Mouse (Mus musculus) embryonic stem cell, embryonic (primary cell): ENCODE measurements around the gene Nwd1.

ENCODE experiments used
- CTCF ChIA-PET, 4 experiments: fragments of 300-600 bp in 2 of 4; fragments of 350-600 bp in 2 of 4; sonication (Branson Sonifier 250); formaldehyde crosslinking; loops; one replicate each; lab custom pipeline; 2022; ENCODE audit warnings: inconsistent platforms in 2 of 4; lab: Charles Lee
- POLR2A ChIA-PET, 4 experiments: fragments of 300-600 bp in 2 of 4; fragments of 350-600 bp in 2 of 4; sonication (Branson Sonifier 250); formaldehyde crosslinking; loops; one replicate each; lab custom pipeline; 2022; ENCODE audit warnings: antibody characterized with exemption in 4 of 4, inconsistent platforms in 1 of 4; lab: Charles Lee

Gene Nwd1

GRCm38 (mm10) chr8:72676844-72677243 lies 30.3 kb downstream of the Nwd1 start:
- ChIA-PET POLR2A (interaction anchor here (0.6 to 8.5 kb wide), 15 partner anchors 8 to 366 kb away, joined by 3 to 57 read pairs (median 4); no protein-coding TSS in a partner anchor), CTCF (interaction anchor here in 2 of 4 experiments (0.6 kb wide), 2 partner anchors 93 to 183 kb away, joined by 3 to 4 read pairs; no protein-coding TSS in a partner anchor)

- ChIA-PET CTCF (interaction anchor here in 2 of 4 experiments (0.6 kb wide), 2 partner anchors 93 to 183 kb away, joined by 3 to 4 read pairs; no protein-coding TSS in a partner anchor), POLR2A (interaction anchor here (0.6 to 8.5 kb wide), 19 partner anchors 8 to 366 kb away, joined by 3 to 57 read pairs (median 4); no protein-coding TSS in a partner anchor)
Measured at GRCm38 (mm10) chr8:72677331-72677730, 30.8 kb downstream of the Nwd1 start.

- ChIA-PET POLR2A (interaction anchor here in 3 of 4 experiments (0.5 to 8.5 kb wide), 26 partner anchors 9 to 674 kb away, joined by 3 to 57 read pairs (median 4); partner anchors contain the start of genes Large1 (in 1 of the 3) and Smim7 (in 1 of the 3)), CTCF (interaction anchor here (0.5 to 4.8 kb wide), 53 partner anchors 9 to 929 kb away, joined by 3 to 23 read pairs (median 4); no protein-coding TSS in a partner anchor)
Measured at GRCm38 (mm10) chr8:72680133-72680532, 33.6 kb downstream of the Nwd1 start.

- POLR2A ChIA-PET = interaction anchor here in 3 of 4 experiments (0.6 to 7.1 kb wide), 18 partner anchors 8 to 98 kb away, joined by 3 to 45 read pairs (median 4); partner anchors contain the start of gene Sin3b (in 1 of the 3)
- CTCF ChIA-PET = interaction anchor here in 3 of 4 experiments (0.6 to 4.8 kb wide), 8 partner anchors 22 to 74 kb away, joined by 3 to 23 read pairs (median 6); no protein-coding TSS in a partner anchor
Measured at GRCm38 (mm10) chr8:72682051-72682687, 35.7 kb downstream of the Nwd1 start.

- CTCF ChIA-PET = interaction anchor here in 3 of 4 experiments (0.6 to 4.8 kb wide), 5 partner anchors 18 to 63 kb away, joined by 3 to 23 read pairs (median 7); no protein-coding TSS in a partner anchor
- POLR2A ChIA-PET = interaction anchor here in 3 of 4 experiments (1.0 to 7.1 kb wide), 12 partner anchors 9 to 66 kb away, joined by 3 to 45 read pairs (median 4); partner anchors contain the start of gene Sin3b (in 1 of the 3)
Measured at GRCm38 (mm10) chr8:72683010-72683521, 36.6 kb downstream of the Nwd1 start.

GRCm38 (mm10) chr8:72683572-72684099 lies 37.1 kb downstream of the Nwd1 start:
- ChIA-PET POLR2A (interaction anchor here in 3 of 4 experiments (1.1 to 7.1 kb wide), 9 partner anchors 10 to 66 kb away, joined by 3 to 45 read pairs (median 4); partner anchors contain the start of gene Sin3b (in 1 of the 3)), CTCF (interaction anchor here in 3 of 4 experiments (0.6 to 4.8 kb wide), 4 partner anchors 18 to 204 kb away, joined by 3 to 23 read pairs (median 4); no protein-coding TSS in a partner anchor)

- ChIA-PET CTCF (interaction anchor here in 1 of 4 experiments (0.7 kb wide), 1 partner anchor 202 kb away, joined by 3 read pairs; no protein-coding TSS in a partner anchor), POLR2A (interaction anchor here in 1 of 4 experiments (0.6 kb wide), 1 partner anchor 161 kb away, joined by 5 read pairs; no protein-coding TSS in a partner anchor)
Measured at GRCm38 (mm10) chr8:72698349-72698926, 51.9 kb downstream of the Nwd1 start.

- ChIA-PET CTCF (no interaction called here), POLR2A (no interaction called here)
Measured at GRCm38 (mm10) chr8:72712569-72712968, 66.1 kb downstream of the Nwd1 start.

GRCm38 (mm10) chr8:72716594-72716993 lies 70.1 kb downstream of the Nwd1 start:
- ChIA-PET POLR2A (interaction anchor here in 1 of 4 experiments (1.0 kb wide), 1 partner anchor 9 kb away, joined by 3 read pairs; no protein-coding TSS in a partner anchor), CTCF (interaction anchor here in 1 of 4 experiments (1.8 kb wide), 1 partner anchor 37 kb away, joined by 7 read pairs; no protein-coding TSS in a partner anchor)

GRCm38 (mm10) chr8:72720541-72720940 lies 74.0 kb downstream of the Nwd1 start:
- ChIA-PET CTCF (interaction anchor here in 1 of 4 experiments (0.7 kb wide), 1 partner anchor 41 kb away, joined by 5 read pairs; no protein-coding TSS in a partner anchor), POLR2A (interaction anchor here in 3 of 4 experiments (0.6 to 2.1 kb wide), 5 partner anchors 14 to 61 kb away, joined by 3 to 7 read pairs (median 3); no protein-coding TSS in a partner anchor)

- ChIA-PET CTCF (no interaction called here), POLR2A (interaction anchor here in 2 of 4 experiments (1.0 to 1.8 kb wide), 5 partner anchors 8 to 68 kb away, joined by 3 to 6 read pairs (median 4); no protein-coding TSS in a partner anchor)
Measured at GRCm38 (mm10) chr8:72722769-72723650, 76.5 kb downstream of the Nwd1 start, which contains the start of gene Sin3b. TSS of gene Sin3b (plus strand) at chr8:72723285.

- ChIA-PET POLR2A (interaction anchor here in 2 of 4 experiments (1.5 to 1.9 kb wide), 4 partner anchors 13 to 41 kb away, joined by 3 to 8 read pairs (median 4); no protein-coding TSS in a partner anchor), CTCF (no interaction called here)
Measured at GRCm38 (mm10) chr8:72723651-72724001, 77.1 kb downstream of the Nwd1 start.

- ChIA-PET POLR2A (interaction anchor here in 3 of 4 experiments (0.6 to 1.6 kb wide), 7 partner anchors 9 to 198 kb away, joined by 3 to 7 read pairs (median 3); no protein-coding TSS in a partner anchor), CTCF (no interaction called here)
Measured at GRCm38 (mm10) chr8:72728636-72729035, 82.1 kb downstream of the Nwd1 start.

GRCm38 (mm10) chr8:72735001-72735400 lies 88.5 kb downstream of the Nwd1 start:
- CTCF ChIA-PET = interaction anchor here in 3 of 4 experiments (0.6 to 2.0 kb wide), 5 partner anchors 14 to 312 kb away, joined by 3 to 10 read pairs (median 4); no protein-coding TSS in a partner anchor
- POLR2A ChIA-PET = interaction anchor here in 3 of 4 experiments (0.6 to 2.0 kb wide), 5 partner anchors 10 to 52 kb away, joined by 4 to 7 read pairs (median 4); no protein-coding TSS in a partner anchor

GRCm38 (mm10) chr8:72736868-72737267 lies 90.4 kb downstream of the Nwd1 start:
- POLR2A ChIA-PET = interaction anchor here in 2 of 4 experiments (1.3 to 2.7 kb wide), 5 partner anchors 10 to 18 kb away, joined by 3 to 10 read pairs (median 8); no protein-coding TSS in a partner anchor

GRCm38 (mm10) chr8:72746061-72746460 lies 99.5 kb downstream of the Nwd1 start:
- CTCF ChIA-PET = interaction anchor here (0.5 to 4.3 kb wide), 20 partner anchors 11 to 727 kb away, joined by 3 to 23 read pairs (median 3); no protein-coding TSS in a partner anchor
- POLR2A ChIA-PET = interaction anchor here in 2 of 4 experiments (0.7 to 6.2 kb wide), 8 partner anchors 8 to 198 kb away, joined by 3 to 45 read pairs (median 4); partner anchors contain the start of gene Med26 (in 1 of the 2)

More at GRCm38 (mm10) chr8:72736868-72737267, 90.4 kb downstream of the Nwd1 start:
- CTCF ChIA-PET = interaction anchor here (0.6 to 1.5 kb wide), 4 partner anchors 53 to 77 kb away, joined by 3 to 6 read pairs (median 4); no protein-coding TSS in a partner anchor
